Mouse (Mus musculus) hindbrain, embryonic 15.5 days (tissue): ENCODE data around the gene Sptbn1. TPM values are rescaled to one million over a fixed set of nuclear protein-coding genes. Genes with fewer than 3 reads are reported as not detected.
A peak's percentile ranks its signal among the peaks of the same experiment; 100 is the strongest.

Experiments
- ATAC-seq: fragments of 200-750 bp; cut with Nextera tagmentation; 2 replicates; pipeline ENCODE4 v1.8.0; 2017; ENCODE audit warnings: low read depth, moderate number of reproducible peaks, moderate TSS enrichment; ENCODE audit not compliant: low FRiP score
- H3K27ac ChIP-seq: fragments of 300-500 bp; sonication (generic); replicated peaks from 2 replicates; pipeline ENCODE4 v1.5.1; 2015; ENCODE audit warnings: mild to moderate bottlenecking, inconsistent platforms
- H3K27me3 ChIP-seq: fragments of 300-500 bp; sonication (generic); 2 replicates; pipeline ENCODE4 v1.6.1; 2015; ENCODE audit warnings: control low read depth, inconsistent platforms
- H3K36me3 ChIP-seq: fragments of 300-500 bp; sonication (generic); 2 replicates; pipeline ENCODE4 v1.6.1; 2015; ENCODE audit warnings: control low read depth, inconsistent platforms
- H3K4me1 ChIP-seq: fragments of 300-500 bp; sonication (generic); replicated peaks from 2 replicates; pipeline ENCODE4 v1.6.1; 2015; ENCODE audit warnings: control low read depth, inconsistent platforms
- H3K4me2 ChIP-seq: fragments of 300-500 bp; sonication (generic); 2 replicates; pipeline ENCODE4 v1.6.1; 2015; ENCODE audit warnings: moderate library complexity, mild to moderate bottlenecking, inconsistent platforms
- H3K4me3 ChIP-seq: fragments of 300-500 bp; sonication (generic); 2 replicates; pipeline ENCODE4 v1.5.1; 2015; ENCODE audit warnings: mild to moderate bottlenecking, inconsistent platforms
- H3K9ac ChIP-seq: fragments of 300-500 bp; sonication (generic); 2 replicates; pipeline ENCODE4 v1.6.1; 2015; ENCODE audit warnings: inconsistent platforms
- H3K9me3 ChIP-seq: fragments of 300-500 bp; sonication (generic); 2 replicates; pipeline ENCODE4 v1.6.1; 2016; ENCODE audit warnings: control low read depth, inconsistent platforms
- WGBS: fragments of 180-500 bp; shearing (Covaris S2); methylation state at CpG from one replicate; pipeline ENCODE4 v1.1.7; 2015; 5-methylcytosine and 5-hydroxymethylcytosine counted together
- polyA plus RNA-seq: library from polyadenylated mRNA; unstranded; fragments of >200 nt; fragmentation: Nextera tagmentation; extraction: Ambion mirVana; gene quantifications from 2 replicates; pipeline ENCODE4 v1.2.1, GENCODE M21; 2015

Gene Sptbn1
- polyA plus RNA-seq, 1 experiment from 2014 or later, result 177 TPM

GRCm38 (mm10) chr11:30249452-30250016 lies 18.4 kb downstream of the Sptbn1 start:
- no peak for ATAC-seq
- Histone ChIP-seq H3K9ac (no peak overlapping the region), H3K4me3 (no peak overlapping the region), H3K36me3 (no peaks in the 10 kb centered on the region), H3K27ac (no peak overlapping the region), H3K27me3 (no peaks in the 10 kb centered on the region), H3K4me2 (no peak overlapping the region), H3K9me3 (no peaks in the 10 kb centered on the region), H3K4me1 (peaks cover 13% of the 10 kb centered on the region; the same call in 1 of the 2 replicates)
- 87% methylated on average over 4 of the region's 4 CpGs for WGBS

- H3K9me3 ChIP-seq, result no peaks in the 10 kb centered on the region
- H3K36me3 ChIP-seq, result no peaks in the 10 kb centered on the region
- H3K27ac ChIP-seq, result no peak overlapping the region
- no peak overlapping the region for H3K9ac ChIP-seq
- H3K4me1 ChIP-seq, result peaks cover 28% of the 10 kb centered on the region
- ATAC-seq, result no peak
- no peak overlapping the region for H3K4me2 ChIP-seq
- no peak overlapping the region for H3K4me3 ChIP-seq
- no peaks in the 10 kb centered on the region for H3K27me3 ChIP-seq
- 87% methylated on average over 1 of the region's 1 CpGs for WGBS
Measured at GRCm38 (mm10) chr11:30247106-30247505, 20.9 kb downstream of the Sptbn1 start.

- H3K9me3 ChIP-seq, result no peaks in the 10 kb centered on the region
- no peak overlapping the region for H3K4me3 ChIP-seq
- H3K27ac ChIP-seq, result no peak overlapping the region
- WGBS, result 88% methylated on average over 11 of the region's 11 CpGs
- no peaks in the 10 kb centered on the region for H3K27me3 ChIP-seq
- no peak overlapping the region for H3K9ac ChIP-seq
- peaks cover 32% of the 10 kb centered on the region for H3K4me1 ChIP-seq
- H3K36me3 ChIP-seq, result no peaks in the 10 kb centered on the region
- H3K4me2 ChIP-seq, result no peak overlapping the region
- no peak for ATAC-seq
Measured at GRCm38 (mm10) chr11:30246161-30246560, 21.8 kb downstream of the Sptbn1 start.

GRCm38 (mm10) chr11:30244172-30244571 lies 23.8 kb downstream of the Sptbn1 start:
- WGBS, result 73% methylated on average over 1 of the region's 1 CpGs
- Histone ChIP-seq H3K9ac (no peak overlapping the region), H3K4me2 (no peak overlapping the region), H3K36me3 (no peaks in the 10 kb centered on the region), H3K9me3 (no peaks in the 10 kb centered on the region), H3K4me1 (peaks cover 39% of the 10 kb centered on the region), H3K4me3 (no peak overlapping the region), H3K27ac (no peak overlapping the region), H3K27me3 (no peaks in the 10 kb centered on the region)
- no peak for ATAC-seq

DNA sequence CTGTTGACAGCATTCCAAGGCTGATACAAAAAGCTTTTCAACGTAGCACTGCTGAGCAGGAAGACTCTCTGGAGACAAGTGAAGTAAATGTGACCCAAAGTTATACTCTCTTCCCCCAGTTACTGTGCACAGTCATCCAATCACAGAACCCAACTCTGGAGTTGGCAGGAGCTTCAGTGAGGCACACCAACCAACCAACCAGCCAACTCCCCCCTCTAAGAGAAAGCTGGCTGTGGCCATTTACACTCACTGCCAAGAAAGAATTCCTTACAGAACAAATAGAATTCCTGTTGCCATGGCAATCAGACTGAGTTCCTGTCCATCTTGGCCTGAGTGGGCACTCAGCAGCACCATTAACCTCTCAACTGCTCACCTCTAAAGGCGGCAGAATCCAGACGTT lies 24.4 kb downstream of the Sptbn1 start:
- WGBS, result 38% methylated on average over 3 of the region's 3 CpGs
- H3K4me3 ChIP-seq, result no peak overlapping the region
- H3K36me3 ChIP-seq, result no peaks in the 10 kb centered on the region
- no peaks in the 10 kb centered on the region for H3K9me3 ChIP-seq
- H3K27ac ChIP-seq, result peak overlapping the region; percentile 72
- peaks cover 39% of the 10 kb centered on the region for H3K4me1 ChIP-seq
- H3K4me2 ChIP-seq, result 0 out of 2 replicates have a peak overlapping the region, but pooled peaks have one; percentile 14
- H3K27me3 ChIP-seq, result no peaks in the 10 kb centered on the region
- ATAC-seq, result peak; percentile 87
- no peak overlapping the region for H3K9ac ChIP-seq

DNA sequence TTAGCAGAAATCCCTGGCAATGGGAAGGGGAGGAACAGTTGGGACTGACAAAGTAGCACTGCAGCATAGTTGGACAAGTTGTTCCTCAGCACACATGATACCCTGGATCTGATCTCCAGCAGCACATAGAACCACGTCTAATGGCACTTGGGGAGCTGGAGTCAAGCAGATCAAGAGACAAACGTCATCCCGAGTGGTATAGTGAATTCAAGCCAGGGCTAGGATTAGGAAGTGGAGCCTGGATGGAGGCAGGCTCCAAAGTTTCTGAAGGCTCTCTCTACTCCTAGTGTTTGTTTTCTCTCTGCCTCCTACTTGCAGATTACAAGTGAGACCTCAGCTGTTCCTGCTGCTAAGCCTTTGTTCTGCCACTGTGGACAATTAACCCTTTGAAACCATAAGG lies 27.1 kb downstream of the Sptbn1 start:
- 44% methylated on average over 3 of the region's 3 CpGs for WGBS
- Histone ChIP-seq H3K4me1 (peaks cover 31% of the 10 kb centered on the region), H3K36me3 (no peaks in the 10 kb centered on the region), H3K4me2 (no peak overlapping the region), H3K27ac (no peak overlapping the region), H3K9ac (no peak overlapping the region), H3K4me3 (no peak overlapping the region), H3K27me3 (no peaks in the 10 kb centered on the region), H3K9me3 (no peaks in the 10 kb centered on the region)
- ATAC-seq, result no peak

DNA sequence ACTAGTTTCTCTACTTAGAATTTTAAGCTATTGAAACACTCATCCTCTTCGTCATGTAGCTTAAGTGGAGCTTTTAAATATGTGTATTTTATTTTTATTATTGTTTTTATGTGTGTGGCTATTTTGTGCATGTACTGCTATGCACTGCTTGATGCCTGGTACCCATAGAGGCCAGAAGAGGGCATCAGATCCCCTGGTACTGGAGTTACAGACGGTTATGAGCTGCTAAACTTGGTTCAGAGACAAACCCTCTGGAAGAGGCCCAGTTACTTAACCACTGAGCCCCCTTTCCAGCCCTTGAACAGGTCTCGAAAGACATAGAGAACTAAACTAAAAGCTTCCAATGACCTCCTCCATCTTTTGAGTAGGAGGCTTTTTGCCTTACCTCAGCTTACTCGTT lies 30.0 kb downstream of the Sptbn1 start:
- Histone ChIP-seq H3K9ac (no peak overlapping the region), H3K9me3 (no peaks in the 10 kb centered on the region), H3K4me1 (peaks cover 25% of the 10 kb centered on the region; the same call in 1 of the 2 replicates), H3K36me3 (no peaks in the 10 kb centered on the region), H3K4me2 (no peak overlapping the region), H3K27ac (no peak overlapping the region), H3K4me3 (no peak overlapping the region), H3K27me3 (no peaks in the 10 kb centered on the region)
- ATAC-seq, result no peak
- WGBS, result 60% methylated on average over 4 of the region's 4 CpGs

DNA sequence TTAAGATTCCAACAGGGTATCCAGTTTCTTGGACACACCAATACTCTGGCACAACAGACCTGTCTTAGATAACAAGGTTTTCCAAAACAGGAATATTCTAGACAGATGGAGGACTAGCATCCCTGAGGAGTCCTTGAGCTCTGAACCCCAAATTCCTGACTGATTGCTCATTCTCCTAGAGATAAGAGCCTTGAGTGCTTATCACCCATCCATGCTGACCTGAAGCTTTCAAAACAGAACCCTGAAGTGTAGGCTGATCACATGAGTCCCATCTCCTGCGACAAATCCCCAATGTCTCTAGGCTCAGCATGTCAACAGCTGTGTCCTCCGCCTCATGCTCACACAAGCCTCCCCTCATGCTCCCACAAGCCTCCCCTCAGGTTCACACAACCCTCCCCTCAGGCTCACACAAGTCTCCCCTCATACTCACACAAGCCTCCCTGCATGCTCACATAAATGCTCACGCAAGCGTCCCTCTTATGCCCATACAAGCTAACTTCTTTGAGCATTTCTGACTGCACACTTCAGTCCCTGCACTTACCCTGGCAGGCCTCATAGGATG lies 31.2 kb downstream of the Sptbn1 start:
- H3K4me1 ChIP-seq, result peaks cover 23% of the 10 kb centered on the region; the same call in 1 of the 2 replicates
- no peaks in the 10 kb centered on the region for H3K36me3 ChIP-seq
- WGBS, result 80% methylated on average over 4 of the region's 4 CpGs
- no peak overlapping the region for H3K4me3 ChIP-seq
- no peaks in the 10 kb centered on the region for H3K9me3 ChIP-seq
- no peak overlapping the region for H3K4me2 ChIP-seq
- no peak for ATAC-seq
- no peak overlapping the region for H3K9ac ChIP-seq
- no peaks in the 10 kb centered on the region for H3K27me3 ChIP-seq
- H3K27ac ChIP-seq, result no peak overlapping the region

GRCm38 (mm10) chr11:30235666-30236065 lies 32.3 kb downstream of the Sptbn1 start:
- H3K4me3 ChIP-seq, result no peak overlapping the region
- H3K36me3 ChIP-seq, result no peaks in the 10 kb centered on the region
- ATAC-seq, result 0 out of 2 replicates have a peak, but pooled peaks have one; percentile 24
- H3K4me1 ChIP-seq, result peaks cover 24% of the 10 kb centered on the region
- no peak overlapping the region for H3K9ac ChIP-seq
- H3K27me3 ChIP-seq, result no peaks in the 10 kb centered on the region
- H3K4me2 ChIP-seq, result no peak overlapping the region
- no peak overlapping the region for H3K27ac ChIP-seq
- no peaks in the 10 kb centered on the region for H3K9me3 ChIP-seq

GRCm38 (mm10) chr11:30235218-30235617 lies 32.8 kb downstream of the Sptbn1 start:
- Histone ChIP-seq H3K27me3 (no peaks in the 10 kb centered on the region), H3K4me3 (no peak overlapping the region), H3K4me1 (peaks cover 26% of the 10 kb centered on the region), H3K27ac (no peak overlapping the region), H3K4me2 (no peak overlapping the region), H3K9ac (no peak overlapping the region), H3K36me3 (no peaks in the 10 kb centered on the region), H3K9me3 (no peaks in the 10 kb centered on the region)
- ATAC-seq, result no peak
- 84% methylated on average over 2 of the region's 2 CpGs for WGBS

DNA sequence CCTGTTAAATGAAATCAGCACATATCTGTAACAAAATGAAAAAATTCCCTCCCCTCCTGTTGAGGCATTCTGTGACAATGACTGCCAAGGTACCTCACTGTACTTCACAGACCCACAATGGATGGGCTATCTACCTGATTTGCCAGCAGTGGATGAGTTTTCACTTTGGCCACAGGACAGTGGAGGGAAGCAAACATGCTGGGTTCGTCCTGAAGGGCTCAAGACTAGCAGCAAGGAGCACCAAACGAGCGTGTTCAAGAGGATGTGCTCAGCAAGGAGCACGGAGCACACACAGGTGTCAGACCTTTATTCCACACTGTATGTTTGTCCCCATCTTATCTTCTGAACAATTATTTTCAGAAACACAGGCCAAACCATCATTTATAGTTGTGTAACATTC lies 34.0 kb downstream of the Sptbn1 start:
- H3K9ac ChIP-seq, result no peak overlapping the region
- H3K36me3 ChIP-seq, result no peaks in the 10 kb centered on the region
- H3K4me2 ChIP-seq, result no peak overlapping the region
- H3K27me3 ChIP-seq, result no peaks in the 10 kb centered on the region
- H3K27ac ChIP-seq, result no peak overlapping the region
- no peaks in the 10 kb centered on the region for H3K9me3 ChIP-seq
- H3K4me1 ChIP-seq, result peaks cover 26% of the 10 kb centered on the region
- 93% methylated on average over 4 of the region's 4 CpGs for WGBS
- no peak for ATAC-seq
- H3K4me3 ChIP-seq, result no peak overlapping the region

GRCm38 (mm10) chr11:30232082-30232481 lies 35.9 kb downstream of the Sptbn1 start:
- Histone ChIP-seq H3K27me3 (no peaks in the 10 kb centered on the region), H3K9me3 (no peaks in the 10 kb centered on the region), H3K27ac (no peak overlapping the region), H3K9ac (no peak overlapping the region), H3K4me1 (peaks cover 31% of the 10 kb centered on the region), H3K4me2 (no peak overlapping the region), H3K4me3 (no peak overlapping the region), H3K36me3 (no peaks in the 10 kb centered on the region)
- 80% methylated on average over 2 of the region's 2 CpGs for WGBS
- ATAC-seq, result no peak

DNA sequence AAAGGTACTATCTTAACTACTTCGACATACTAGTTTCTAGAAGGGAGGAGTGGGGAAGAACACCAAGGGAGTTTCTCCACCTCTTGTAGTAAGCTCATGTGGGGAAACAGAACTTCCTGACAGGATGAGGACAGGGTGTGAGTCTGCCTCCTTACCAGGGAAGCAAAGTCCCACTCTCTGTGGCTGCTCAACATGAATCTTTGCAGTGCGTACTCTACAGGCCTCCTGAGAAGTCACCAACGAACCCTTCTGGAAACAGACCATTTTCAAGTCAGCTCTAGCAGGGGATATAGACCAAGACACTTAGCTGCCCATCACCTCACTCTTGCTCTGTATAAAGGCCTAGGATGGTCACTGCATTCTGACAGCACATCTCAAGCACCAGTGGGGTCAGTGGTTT lies 36.6 kb downstream of the Sptbn1 start:
- Histone ChIP-seq H3K9ac (no peak overlapping the region), H3K4me1 (peaks cover 36% of the 10 kb centered on the region), H3K9me3 (no peaks in the 10 kb centered on the region), H3K4me3 (no peak overlapping the region), H3K36me3 (no peaks in the 10 kb centered on the region), H3K27ac (no peak overlapping the region; the same call in 1 of the 2 replicates), H3K4me2 (no peak overlapping the region), H3K27me3 (no peaks in the 10 kb centered on the region)
- WGBS, result 90% methylated on average over 3 of the region's 3 CpGs
- ATAC-seq, result no peak
